Mouse (Mus musculus) olfactory bulb, adult 2 months (tissue): ENCODE results near the gene Cnot3.

Experiments
- CTCF ChIP-seq: fragments of 200-500 bp; IDR thresholded peaks from 2 replicates; pipeline ENCODE4 v1.5.1; 2012; ENCODE audit warnings: low read depth, mild to moderate bottlenecking, low read length, moderate library complexity; ENCODE audit not compliant: insufficient read depth
- POLR2A ChIP-seq: fragments of 200-500 bp; IDR thresholded peaks from 2 replicates; pipeline ENCODE4 v1.6.1; 2012; ENCODE audit warnings: mild to moderate bottlenecking, low read depth, low read length, moderate library complexity; ENCODE audit not compliant: insufficient read depth

GRCm38 (mm10) chr7:3645488-3646025 is 489 bp downstream of the Cnot3 start:
- TF ChIP-seq POLR2A, result no peak; the same call in 1 of the 2 replicates
- no peak for TF ChIP-seq CTCF
